Mouse (Mus musculus) urinary bladder, postnatal 14 days (tissue): ENCODE results near the gene Ilk.
"Not testable (repeated sequence)": the region's sequence is repeated elsewhere in the genome, so short reads cannot be mapped to it uniquely, and the experiment has no call there.

Experiments
- DNase-seq: peaks from one replicate; pipeline ENCODE4 v3.0.0; 2021; ENCODE audit warnings: low spot score

Gene Ilk

DNA sequence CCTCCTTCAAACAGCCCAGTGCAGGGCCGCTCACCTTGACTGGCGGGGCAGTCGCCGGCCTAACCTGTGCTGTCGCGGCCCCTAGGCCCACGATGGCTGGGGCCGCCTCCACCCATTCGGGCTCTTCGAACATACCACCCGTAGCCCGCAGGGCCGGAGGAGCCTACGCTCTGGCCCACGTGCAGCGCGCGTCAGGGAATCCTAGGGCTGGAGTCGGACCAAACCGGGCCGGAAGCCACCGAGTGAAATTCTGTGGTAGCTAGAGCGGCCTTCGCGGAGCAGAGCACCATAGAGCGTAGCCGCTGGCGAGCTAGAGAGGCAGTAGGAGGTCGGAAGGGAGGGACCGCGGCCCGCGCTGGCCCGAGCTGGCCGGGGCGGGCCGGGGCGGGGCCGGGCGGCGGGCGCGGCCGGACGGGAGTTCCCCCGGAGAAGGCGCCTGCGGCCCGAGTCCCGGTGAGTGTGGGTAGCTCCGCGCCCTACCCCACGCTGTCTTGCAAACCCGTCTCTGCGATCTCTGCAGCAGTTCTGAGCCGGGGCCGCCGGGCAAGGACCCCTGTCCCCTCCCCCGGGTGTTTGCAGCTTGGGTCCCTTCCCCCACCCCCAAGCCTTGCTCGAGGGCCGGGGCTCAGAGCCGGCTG is at the start of gene Ilk:
Gene Ilk (plus strand): TSS at position 329 of the 638 bp plus-strand sequence.
- peak; percentile 93 for DNase-seq

DNA sequence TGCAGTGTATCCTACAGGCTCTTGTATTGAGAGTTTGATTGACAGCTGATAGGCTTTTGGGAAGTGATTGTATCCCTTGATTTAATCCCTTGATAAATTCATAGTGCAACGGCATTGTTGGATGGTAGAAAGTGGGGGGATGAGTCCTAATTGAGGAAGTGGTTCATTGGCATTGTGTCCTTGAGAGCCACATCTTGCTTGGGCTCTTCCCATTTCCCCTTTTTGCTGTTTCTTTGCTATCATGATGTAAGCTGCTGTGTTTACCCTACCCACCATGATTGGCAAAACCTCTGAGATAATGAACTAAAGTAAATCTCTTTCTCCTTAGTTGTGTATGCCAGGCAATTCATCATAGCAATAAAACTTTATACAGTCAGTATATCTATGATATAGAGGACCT is 45.5 kb upstream of the Ilk start:
- DNase-seq, result no peak

DNA sequence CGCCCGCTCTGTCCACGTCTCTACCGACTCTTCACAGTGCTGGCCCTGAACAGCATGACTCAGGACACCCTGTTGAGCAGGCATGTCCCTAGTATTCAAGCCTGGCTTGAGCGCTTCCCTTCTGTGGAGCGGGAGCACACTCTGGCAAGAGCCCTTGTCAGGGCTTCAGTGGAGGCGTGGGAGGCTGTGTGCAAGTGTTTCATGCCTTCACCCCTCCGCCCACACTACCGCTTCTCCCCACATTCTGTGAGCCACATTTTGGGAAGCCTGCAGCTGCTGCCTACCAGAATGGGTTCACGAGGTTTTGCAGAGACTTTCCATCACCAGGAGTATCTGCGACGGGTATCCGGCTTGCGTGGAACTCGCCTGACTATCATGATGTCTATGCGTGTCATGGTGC is 33.2 kb upstream of the Ilk start:
- no peak for DNase-seq

DNA sequence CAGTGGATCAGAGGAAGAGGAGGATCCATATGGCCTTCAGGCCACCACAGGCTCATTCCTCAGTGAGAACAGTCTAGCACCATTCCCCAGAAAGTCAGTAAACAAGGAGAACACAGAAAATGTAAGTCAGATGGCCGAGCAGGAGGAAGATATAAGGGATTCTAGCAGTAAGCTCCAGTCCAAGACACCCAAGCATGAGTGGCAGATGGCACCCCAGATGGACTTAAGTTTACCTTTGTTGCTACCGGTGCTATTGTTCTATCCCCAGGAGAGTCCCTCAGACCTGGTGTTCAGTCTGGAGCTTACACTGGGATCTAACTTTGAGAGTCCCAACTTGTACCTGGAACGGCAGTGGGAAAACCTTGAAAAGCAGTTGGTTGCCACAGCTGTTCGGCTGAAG is 32.6 kb upstream of the Ilk start:
- DNase-seq, result no peak

DNA sequence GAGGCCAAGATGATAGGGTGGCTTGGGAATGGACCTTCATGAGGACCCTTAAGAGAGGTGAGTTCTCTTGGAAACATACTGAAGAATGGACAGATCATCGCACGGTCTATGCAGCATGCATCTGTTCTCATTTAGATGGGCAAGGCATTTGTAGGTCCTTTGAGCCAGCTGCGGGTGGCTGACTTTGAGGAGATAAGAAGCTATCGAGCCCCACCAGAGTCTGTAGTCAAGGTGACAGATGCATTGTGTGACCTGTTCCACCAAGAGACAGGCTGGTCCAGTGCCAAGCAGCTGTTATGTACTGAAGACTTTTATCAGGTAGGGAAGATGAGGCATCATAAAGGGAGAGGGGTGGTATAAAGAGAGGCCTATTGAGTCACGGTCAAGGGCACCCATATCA is 27.7 kb upstream of the Ilk start:
- no peak for DNase-seq

DNA sequence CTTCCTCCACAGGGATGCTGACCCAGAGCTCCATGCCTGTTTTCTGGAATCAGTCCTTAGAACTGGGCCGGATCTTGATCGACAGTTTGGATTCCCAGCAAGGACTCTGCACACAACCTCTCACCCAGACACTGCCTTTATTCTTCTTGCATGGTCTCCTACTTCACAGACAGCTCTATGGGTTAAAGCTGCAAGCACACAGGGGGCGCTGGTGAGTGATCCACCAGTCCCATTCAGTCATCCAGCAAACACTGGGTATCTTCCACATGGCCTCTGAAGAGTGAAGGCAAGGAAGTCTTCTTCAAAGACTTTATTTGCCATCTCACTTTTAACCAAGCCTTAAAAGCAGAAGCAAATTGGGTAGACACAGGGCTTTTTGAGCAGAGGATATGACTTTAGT is 21.0 kb upstream of the Ilk start:
- no peak for DNase-seq

DNA sequence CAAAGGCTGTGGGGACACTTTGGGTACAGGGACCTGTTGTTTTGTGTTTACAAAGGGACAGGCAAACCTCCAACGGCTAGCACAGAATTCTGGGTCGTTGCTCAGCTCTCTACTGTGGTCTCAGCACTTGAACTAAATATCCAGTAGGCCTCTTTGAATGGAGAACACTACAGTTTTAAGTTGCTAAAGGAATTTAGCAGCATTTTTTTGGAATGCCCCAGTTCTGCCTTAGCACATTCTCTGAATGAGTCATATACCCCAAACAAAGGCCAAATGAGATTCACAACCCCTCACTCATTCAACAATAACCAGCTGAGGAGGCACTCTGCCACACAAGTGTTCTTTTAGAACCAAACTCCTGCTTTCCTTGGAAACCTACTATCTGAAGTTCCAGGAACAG is 14.5 kb upstream of the Ilk start:
- no peak for DNase-seq

DNA sequence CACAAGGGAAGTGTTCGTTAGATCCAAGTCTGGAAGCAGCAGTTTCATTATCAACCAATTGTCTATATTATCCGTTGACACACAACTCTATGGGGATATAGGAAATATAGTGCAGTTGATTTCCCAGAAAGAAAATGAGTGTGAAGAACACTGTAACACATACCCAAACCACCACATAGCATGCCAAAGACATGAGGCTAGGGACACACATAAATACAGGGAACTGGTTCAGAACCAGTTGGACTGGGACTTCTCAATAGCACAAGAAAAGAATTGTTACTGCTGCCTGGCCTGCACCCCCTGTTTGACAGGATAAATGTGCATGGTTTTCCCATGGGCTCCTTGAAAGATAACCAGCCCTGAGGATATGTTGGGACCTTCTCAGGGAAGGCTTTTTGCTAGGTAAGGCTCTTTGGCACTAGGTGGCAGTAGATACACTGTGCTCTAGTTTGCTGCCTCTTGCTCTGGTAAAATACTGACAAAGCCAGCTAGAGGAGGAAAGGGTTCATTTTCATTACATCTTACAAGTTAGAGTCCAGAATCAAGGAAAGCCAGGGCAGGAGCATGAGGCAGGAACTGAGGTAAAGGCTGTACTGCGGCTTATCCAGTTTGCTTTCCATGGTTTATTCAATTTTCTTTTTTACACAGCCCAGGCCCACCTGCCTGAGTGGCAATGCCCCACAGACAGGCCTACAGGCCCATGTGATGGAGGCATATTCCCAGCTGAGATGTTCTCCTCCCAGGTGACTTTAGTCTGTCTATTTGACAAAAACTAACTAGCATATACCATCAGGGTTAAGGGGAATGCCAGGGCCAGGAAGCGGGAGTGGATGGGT is 10.0 kb upstream of the Ilk start:
- DNase-seq, result peak; percentile 43

DNA sequence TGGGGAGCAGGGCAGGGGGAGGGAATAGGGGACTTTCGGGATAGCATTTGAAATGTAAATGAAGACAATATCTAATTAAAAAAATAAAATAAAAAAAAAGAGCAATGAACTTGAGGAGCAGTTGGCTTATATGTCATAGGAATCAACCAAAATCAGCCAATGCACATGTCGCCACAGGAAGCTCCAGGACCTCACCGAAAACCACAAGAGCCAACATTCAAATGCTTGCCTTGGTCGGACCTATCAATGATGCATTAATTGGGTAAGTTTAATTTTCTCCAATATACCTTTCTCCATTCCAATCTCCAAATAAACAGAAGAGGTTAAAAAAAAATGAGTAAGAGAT is 9.4 kb upstream of the Ilk start:
- DNase-seq, result no peak

DNA sequence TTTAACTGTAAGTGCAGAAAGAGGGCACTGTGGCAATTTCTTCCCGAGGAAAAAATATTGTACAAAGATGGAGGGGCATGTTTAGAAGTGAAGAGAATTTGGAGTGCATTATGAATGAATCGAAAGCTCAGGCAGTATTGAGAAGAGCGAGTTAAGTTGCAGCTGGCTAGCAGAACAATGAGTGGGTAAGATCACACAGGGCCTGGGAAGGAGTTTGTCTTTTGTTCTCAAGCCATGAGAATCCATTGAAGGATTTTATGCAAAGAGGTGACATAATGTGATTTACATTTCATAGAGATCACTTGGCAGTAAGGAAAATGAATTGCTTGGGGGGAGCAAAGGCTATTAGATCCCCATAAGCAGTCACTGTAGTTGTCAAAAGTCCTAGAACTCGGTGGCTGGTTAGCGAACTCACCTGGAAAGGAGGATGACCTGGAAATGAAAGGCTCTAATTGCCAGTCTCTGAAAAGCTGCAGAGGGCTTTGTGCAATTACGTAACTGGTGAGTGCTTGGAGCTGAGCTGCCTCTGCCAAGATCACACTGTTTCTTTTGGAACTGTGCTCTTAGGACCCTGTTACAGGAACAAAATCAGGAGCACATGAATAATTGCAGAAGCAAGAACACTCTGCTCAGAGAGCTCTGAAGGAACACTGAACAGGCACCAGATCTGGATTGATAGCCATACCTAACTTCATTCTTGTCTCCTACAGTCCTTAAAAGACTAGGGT is 7.5 kb upstream of the Ilk start:
- no peak for DNase-seq

DNA sequence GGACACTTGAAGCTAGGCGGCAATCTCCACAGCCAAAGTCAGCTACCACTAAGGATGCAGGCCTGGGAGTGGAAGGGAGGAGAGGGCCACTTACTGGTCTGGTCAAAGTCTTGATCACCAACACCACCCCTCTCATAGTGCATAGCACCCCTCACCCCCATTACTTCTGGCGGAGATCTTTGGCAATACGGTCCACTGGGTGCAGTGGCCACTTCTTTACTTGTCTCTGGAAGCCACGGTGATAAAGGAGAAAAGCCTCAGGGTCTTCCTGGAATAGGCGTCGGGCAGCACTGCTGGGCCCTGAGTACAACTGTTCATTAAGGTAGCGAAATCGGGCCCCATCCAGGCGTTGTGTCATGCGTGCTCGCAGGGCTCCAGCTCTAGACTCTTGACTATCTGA is 2.6 kb upstream of the Ilk start:
- no peak for DNase-seq

DNA sequence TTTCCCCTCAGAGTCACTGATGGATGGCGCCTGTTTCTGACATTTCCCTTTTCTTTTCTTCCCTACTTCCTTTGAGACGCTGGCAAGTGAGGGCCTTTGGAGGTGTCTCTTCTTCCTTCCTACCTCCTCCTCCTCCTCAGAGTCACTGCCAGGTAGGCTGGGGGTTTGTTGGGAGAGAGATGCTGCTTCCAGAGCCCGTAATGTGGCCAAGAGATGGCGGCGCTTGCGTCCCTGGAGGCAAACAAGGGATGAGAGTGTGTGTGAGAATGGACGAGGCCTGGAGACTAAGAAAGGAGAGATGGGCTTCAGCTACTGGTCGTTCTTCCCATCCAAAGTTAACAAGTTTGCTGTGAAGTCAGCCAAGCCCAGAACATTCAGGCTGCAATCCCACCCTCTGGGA is 1.6 kb upstream of the Ilk start:
- DNase-seq, result no peak

DNA sequence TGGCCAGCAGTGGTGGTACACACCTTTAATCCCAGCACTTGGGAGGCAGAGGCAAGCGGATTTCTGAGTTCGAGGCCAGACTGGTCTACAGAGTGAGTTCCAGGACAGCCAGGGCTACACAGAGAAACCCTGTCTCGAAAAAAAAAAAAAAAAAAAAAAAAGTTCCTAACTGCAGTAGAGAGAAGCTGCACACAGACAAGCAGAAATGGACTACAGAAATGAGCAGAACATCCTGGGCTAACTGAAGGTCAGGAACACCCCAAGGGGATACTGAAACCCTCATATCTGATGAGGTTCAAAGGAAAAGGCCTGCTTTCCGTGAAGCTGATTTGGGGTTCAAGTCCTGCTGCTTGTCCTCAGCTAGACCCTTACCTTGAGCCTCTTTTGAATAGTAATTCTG is 928 bp upstream of the Ilk start:
- not testable (repeated sequence) for DNase-seq

DNA sequence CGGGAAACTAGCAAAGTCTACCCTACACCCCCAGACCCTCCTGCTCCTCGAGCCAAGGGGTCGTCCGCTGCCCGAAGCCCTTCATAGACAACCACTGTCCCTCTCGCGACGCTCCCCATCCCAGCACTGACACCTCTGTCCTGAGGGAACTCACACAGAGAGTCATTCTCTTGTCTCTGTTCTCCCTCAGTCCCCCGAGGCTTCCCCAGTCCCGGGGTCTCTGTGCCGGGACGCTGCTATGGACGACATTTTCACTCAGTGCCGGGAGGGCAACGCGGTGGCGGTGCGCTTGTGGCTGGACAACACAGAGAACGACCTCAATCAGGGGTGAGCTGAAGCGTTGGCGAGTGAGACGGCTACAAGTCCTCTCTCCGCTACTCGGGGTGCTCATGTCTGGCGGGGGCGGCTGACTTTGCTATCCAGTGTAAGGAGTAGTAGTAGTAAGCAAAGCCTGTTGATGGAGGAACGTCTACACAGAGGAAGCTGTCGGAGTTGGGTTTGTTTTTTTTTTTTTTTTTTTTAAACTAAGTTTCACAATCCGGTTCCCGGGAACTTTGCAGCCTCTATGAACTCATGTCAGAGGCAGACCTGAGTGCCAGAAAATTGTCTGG is 624 bp downstream of the Ilk start, which contains the start of gene Rrp8:
Gene Rrp8 (minus strand): TSS at position 475 of the 611 bp plus-strand sequence.
- peak; percentile 32 for DNase-seq

DNA sequence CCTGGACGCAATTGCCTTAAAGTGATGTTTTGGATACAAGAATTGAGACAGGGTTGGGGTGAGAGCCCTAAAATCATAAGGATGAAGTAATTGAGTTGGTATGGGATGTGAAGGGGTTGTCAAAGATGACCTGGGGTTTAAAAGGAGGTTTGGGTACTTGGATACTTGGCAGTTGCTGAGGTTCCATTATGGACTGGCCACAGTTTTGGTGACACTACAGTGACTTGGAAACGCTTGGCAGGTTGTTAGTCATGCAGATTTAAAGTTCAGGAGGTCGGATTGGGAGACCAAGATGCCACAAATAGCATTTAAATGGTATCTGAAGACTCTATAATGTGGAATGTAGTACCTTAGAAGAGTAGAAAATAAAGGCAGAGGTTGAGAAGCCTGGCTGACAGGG is 1.3 kb downstream of the Ilk start:
- no peak for DNase-seq

DNA sequence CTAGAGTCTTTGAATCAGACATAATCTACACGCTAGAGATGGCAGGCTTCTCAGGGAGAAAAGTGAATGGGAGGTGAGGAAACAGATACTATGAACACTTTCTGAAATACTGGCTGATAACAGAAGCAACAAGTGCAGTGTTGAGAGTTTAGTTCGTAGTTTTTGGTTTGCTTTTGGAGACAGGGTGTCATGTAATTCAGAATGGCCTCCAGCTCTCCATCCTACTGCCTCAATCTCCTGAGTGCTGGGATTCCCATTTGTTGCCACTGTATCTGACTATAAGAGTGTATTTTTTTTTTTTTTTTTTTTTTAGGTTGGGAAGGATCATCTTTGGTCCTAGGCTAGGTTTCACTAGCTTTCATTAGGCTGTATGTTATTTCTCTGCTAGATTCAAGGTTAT is 1.9 kb downstream of the Ilk start:
- no peak for DNase-seq

DNA sequence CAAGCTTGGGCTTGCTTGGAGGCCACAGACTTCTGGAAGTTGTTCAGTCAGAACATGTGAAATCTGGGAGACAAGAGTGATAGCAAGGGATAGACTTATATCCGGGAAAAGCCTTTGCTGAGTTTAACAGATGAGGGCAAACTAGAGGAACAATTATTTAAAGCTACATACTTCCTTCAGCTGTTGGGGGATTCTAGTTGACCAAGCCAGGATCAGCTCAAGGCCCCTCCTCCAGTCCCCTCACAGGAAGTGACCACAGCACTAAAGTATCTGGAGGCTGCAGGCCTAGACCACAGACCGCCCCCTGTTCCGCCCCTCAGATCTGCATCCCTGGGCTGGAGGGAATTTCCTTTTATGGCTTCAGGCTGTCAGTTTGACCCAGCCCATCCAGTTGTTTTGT is 2.6 kb downstream of the Ilk start:
- peak; percentile 71 for DNase-seq

DNA sequence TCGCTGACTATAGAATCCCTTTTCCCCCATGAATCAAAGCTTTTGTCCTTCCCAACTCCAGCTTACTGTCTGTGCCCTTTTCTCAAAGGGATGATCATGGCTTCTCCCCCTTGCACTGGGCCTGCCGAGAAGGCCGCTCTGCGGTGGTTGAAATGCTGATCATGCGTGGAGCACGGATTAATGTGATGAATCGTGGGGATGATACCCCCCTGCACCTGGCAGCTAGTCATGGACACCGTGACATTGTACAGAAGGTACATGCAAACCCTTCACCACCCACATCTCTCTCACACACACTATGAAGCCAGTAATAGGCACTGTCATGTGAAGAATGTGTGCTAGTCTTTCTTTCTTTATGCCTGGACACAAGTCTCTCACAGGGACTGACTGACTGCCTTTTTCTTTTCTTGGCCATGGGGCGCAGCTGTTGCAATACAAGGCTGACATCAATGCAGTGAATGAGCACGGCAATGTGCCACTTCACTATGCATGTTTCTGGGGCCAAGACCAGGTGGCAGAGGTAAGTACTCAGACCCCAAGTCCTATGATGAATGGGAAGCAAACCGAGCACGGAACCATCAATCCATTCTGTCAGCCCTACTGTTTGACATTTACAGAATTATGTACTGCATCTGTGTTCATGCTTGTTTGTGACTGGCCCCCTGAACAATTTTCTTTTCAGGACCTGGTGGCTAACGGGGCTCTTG is 3.9 kb downstream of the Ilk start:
- no peak for DNase-seq

DNA sequence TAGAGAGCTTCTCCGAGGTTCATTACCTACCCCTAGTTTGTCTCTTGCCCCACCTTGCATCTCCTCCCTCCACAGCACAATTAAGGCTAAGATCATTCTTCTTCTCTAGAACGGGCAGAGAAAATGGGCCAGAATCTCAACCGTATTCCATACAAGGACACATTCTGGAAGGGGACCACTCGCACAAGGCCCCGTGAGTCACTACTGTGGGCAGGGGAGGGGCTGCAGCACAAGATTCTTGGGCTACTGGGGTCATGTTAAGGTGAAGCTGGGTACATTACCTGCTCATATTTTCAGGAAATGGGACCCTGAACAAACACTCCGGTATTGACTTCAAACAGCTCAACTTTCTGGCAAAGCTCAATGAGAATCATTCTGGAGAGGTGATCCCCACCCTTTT is 4.5 kb downstream of the Ilk start:
- DNase-seq, result no peak

DNA sequence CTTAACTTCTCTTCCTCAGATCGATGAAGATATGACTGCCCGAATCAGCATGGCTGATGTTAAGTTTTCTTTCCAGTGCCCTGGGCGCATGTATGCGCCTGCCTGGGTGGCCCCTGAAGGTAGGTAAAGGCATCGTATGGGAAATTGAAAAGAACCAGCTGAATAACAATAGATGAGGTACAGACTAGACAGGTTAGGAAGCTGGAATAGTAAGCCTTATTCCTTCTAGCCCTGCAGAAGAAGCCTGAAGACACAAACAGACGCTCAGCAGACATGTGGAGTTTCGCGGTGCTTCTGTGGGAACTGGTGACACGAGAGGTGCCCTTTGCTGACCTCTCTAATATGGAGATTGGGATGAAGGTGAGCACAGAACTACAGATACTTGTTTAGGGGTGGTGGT is 5.6 kb downstream of the Ilk start:
- DNase-seq, result no peak

DNA sequence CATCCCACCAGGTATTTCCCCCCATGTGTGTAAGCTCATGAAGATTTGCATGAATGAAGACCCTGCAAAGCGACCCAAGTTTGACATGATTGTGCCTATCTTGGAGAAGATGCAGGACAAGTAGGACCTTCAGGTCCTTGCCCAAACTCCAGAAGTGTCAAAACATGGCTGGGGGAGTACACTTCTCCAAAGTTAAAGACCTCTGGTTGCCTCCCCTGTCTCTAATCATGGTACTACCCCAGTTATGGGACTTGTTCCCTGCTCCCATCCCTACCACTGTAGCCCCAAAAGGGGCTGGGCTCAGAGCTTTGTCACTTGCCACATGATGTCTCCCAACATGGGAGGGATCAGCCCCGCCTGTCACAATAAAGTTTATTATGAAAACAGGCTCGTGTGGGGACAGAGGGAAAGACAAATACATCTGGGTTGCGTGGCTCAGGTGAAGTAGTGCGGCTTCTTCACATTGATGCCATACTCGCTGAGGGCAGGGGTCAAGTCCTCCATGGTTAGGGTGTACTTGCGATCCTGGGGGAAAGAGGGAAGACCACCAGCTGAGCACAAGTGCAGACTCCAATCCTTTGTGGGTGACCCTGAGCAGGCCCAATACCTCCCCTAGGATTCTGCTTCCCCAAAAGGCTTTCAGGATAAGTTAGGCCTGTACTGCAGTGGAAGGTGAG is 6.3 kb downstream of the Ilk start:
- not testable (repeated sequence) for DNase-seq
